Comparison of ENCODE assay signal across 9 mouse cellular contexts in the genomic region with DNA sequence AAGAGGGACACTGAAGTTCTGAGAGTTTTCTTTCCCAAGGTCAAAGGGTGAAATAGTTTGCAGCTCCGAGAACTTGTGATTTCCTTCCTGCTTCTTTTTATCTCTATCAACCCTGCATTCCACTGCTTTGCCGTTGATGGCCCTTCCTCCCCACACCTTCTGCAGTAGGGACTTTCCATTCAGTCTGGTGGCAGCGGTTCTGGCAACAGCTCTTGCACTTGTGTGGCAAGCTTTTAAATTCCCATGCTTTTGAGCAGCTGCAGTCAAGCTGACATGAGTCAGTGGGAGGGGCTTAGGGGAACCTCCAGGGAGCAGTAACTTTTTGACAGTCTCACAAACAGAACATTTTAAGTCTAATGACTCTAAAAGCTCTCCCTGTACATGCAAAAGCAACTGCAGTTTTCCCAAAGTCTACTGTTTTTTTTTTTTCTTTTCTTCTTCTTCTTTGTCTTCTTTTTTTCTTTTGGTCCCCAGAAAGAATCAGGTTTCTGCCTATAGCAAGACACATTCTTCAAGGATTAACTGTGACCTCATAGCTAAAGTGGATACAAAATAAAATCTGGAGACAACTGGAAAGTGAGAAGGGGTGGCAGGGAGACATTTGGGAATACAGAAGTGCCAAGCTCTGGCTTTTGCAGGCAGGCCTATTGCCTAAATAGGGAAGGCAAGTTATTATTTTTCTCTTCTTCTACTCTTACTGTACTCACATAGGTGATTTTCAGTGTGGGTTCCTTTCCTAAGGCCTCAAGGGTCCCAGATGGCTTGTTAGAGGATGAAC.
DNase-seq lines count a peak whose midpoint lies in the region; ATAC-seq and TF ChIP-seq lines count a peak whose summit lies in the region.
"Had no signal": no experiment of that assay in that cellular context is flagged by ENCODE, and none has a peak within 500 bp of the region (broad histone marks: within the 10 kb centered on the region; RNA-seq: fewer than 3 reads in every experiment).

No protein-coding gene starts in this region.

- no peaks in the 10 kb centered on the region for H3K36me3 ChIP-seq in midbrain, embryonic 14.5 days (ENCODE audit: control insufficient read depth, insufficient read depth, low read length)
- H3K36me3 ChIP-seq in midbrain, embryonic 11.5 days (ENCODE audit: control insufficient read depth, insufficient read depth, low read length) = no peaks in the 10 kb centered on the region
- H3K36me3 ChIP-seq in lung, embryonic 16.5 days (ENCODE audit: control insufficient read depth, insufficient read depth, low read length) = no peaks in the 10 kb centered on the region
- H3K36me3 ChIP-seq in hindbrain, embryonic 16.5 days (ENCODE audit: control insufficient read depth, insufficient read depth, low read length) = no peaks in the 10 kb centered on the region
- no peaks in the 10 kb centered on the region for H3K36me3 ChIP-seq in forebrain, embryonic 12.5 days (replicated peaks)
- H3K36me3 ChIP-seq: midbrain, embryonic 12.5 days had no signal

- intact Hi-C loops in left cerebral cortex, adult 2 months (cut with DNase I) = no loop called here

- no peak overlapping the region for H3K9ac ChIP-seq in midbrain, embryonic 14.5 days (replicated peaks; ENCODE audit: low read length)
- no peak overlapping the region for H3K9ac ChIP-seq in midbrain, embryonic 11.5 days (ENCODE audit: low read length)
- no peak overlapping the region for H3K9ac ChIP-seq in lung, embryonic 16.5 days (ENCODE audit: low read length)
- H3K9ac ChIP-seq in hindbrain, embryonic 16.5 days (ENCODE audit: low read depth, low read length) = no peak overlapping the region
- H3K9ac ChIP-seq in forebrain, embryonic 12.5 days = no peak overlapping the region
- H3K9ac ChIP-seq: midbrain, embryonic 12.5 days had no signal

- H3K27me3 ChIP-seq in midbrain, embryonic 14.5 days (ENCODE audit: control insufficient read depth, insufficient read depth, low read length) = no peaks in the 10 kb centered on the region
- H3K27me3 ChIP-seq in midbrain, embryonic 11.5 days (ENCODE audit: control insufficient read depth, insufficient read depth, low read length) = no peaks in the 10 kb centered on the region
- no peaks in the 10 kb centered on the region for H3K27me3 ChIP-seq in lung, embryonic 16.5 days (ENCODE audit: control insufficient read depth, insufficient read depth, low read depth, low read length)
- no peaks in the 10 kb centered on the region for H3K27me3 ChIP-seq in hindbrain, embryonic 16.5 days (replicated peaks; ENCODE audit: control insufficient read depth, insufficient read depth, low read length)
- H3K27me3 ChIP-seq in forebrain, embryonic 12.5 days = no peaks in the 10 kb centered on the region
- H3K27me3 ChIP-seq: midbrain, embryonic 12.5 days had no signal

- no peaks in the 10 kb centered on the region for H3K4me1 ChIP-seq in midbrain, embryonic 14.5 days (ENCODE audit: control insufficient read depth, insufficient read depth, low read length)
- H3K4me1 ChIP-seq in midbrain, embryonic 11.5 days (ENCODE audit: control insufficient read depth, insufficient read depth, low read length) = peaks cover 5% of the 10 kb centered on the region; the same call in 1 of the 2 replicates
- peaks cover 12% of the 10 kb centered on the region for H3K4me1 ChIP-seq in lung, embryonic 16.5 days (replicated peaks; ENCODE audit: control insufficient read depth, insufficient read depth, low read length)
- H3K4me1 ChIP-seq in hindbrain, embryonic 16.5 days (ENCODE audit: control insufficient read depth, insufficient read depth, low read depth, low read length) = no peaks in the 10 kb centered on the region
- peaks cover 4% of the 10 kb centered on the region; the same call in 1 of the 2 replicates for H3K4me1 ChIP-seq in forebrain, embryonic 12.5 days
- H3K4me1 ChIP-seq: midbrain, embryonic 12.5 days had no signal

- H3K4me2 ChIP-seq in midbrain, embryonic 14.5 days (ENCODE audit: low read length) = no peak overlapping the region
- H3K4me2 ChIP-seq in midbrain, embryonic 11.5 days = no peak overlapping the region
- peak overlapping the region; percentile 29; the same call in 1 of the 2 replicates for H3K4me2 ChIP-seq in lung, embryonic 16.5 days (ENCODE audit: low read depth, low read length)
- no peak overlapping the region for H3K4me2 ChIP-seq in hindbrain, embryonic 16.5 days (ENCODE audit: low read length)
- H3K4me2 ChIP-seq in forebrain, embryonic 12.5 days = no peak overlapping the region
- H3K4me2 ChIP-seq: midbrain, embryonic 12.5 days had no signal

- peak; percentile 22 for DNase-seq in midbrain, embryonic 14.5 days
- DNase-seq in midbrain, embryonic 11.5 days (ENCODE audit: low spot score, missing footprints) = no peak
- DNase-seq in forelimb bud, embryonic 11.5 days (ENCODE audit: low read depth, low spot score) = peak; percentile 73
- no peak for DNase-seq in left cerebral cortex, adult 2 months (ENCODE audit: extremely low spot score in 1 of 2, low spot score in 2 of 2)

- no peaks in the 10 kb centered on the region for H3K9me3 ChIP-seq in midbrain, embryonic 14.5 days (ENCODE audit: control insufficient read depth, low read length)
- H3K9me3 ChIP-seq in midbrain, embryonic 11.5 days (ENCODE audit: control insufficient read depth, low read length) = no peaks in the 10 kb centered on the region
- H3K9me3 ChIP-seq in lung, embryonic 16.5 days (ENCODE audit: control insufficient read depth, low read length) = no peaks in the 10 kb centered on the region
- no peaks in the 10 kb centered on the region for H3K9me3 ChIP-seq in hindbrain, embryonic 16.5 days (ENCODE audit: control insufficient read depth, low read length)
- no peaks in the 10 kb centered on the region for H3K9me3 ChIP-seq in forebrain, embryonic 12.5 days
- H3K9me3 ChIP-seq: midbrain, embryonic 12.5 days had no signal

- TF ChIP-seq CTCF in left cerebral cortex, adult 2 months (IDR thresholded peaks at IDR 0.05) = no peak

- no peak overlapping the region for H3K27ac ChIP-seq in midbrain, embryonic 14.5 days (replicated peaks; ENCODE audit: low read depth, low read length)
- no peak overlapping the region for H3K27ac ChIP-seq in midbrain, embryonic 11.5 days (ENCODE audit: low read depth, low read length)
- peak overlapping the region; percentile 78 for H3K27ac ChIP-seq in lung, embryonic 16.5 days (ENCODE audit: low read length)
- no peak overlapping the region for H3K27ac ChIP-seq in hindbrain, embryonic 16.5 days (ENCODE audit: low read depth, low read length)
- no peak overlapping the region for H3K27ac ChIP-seq in forebrain, embryonic 12.5 days
- H3K27ac ChIP-seq in left cerebral cortex, adult 2 months = no peak overlapping the region
- H3K27ac ChIP-seq: midbrain, embryonic 12.5 days had no signal

- WGBS in midbrain, embryonic 14.5 days = 22% methylated on average over 3 of the region's 3 CpGs
- 14% methylated on average over 3 of the region's 3 CpGs for WGBS in midbrain, embryonic 11.5 days
- 1% methylated on average over 3 of the region's 3 CpGs for WGBS in lung, embryonic 16.5 days
- WGBS in hindbrain, embryonic 16.5 days = 23% methylated on average over 3 of the region's 3 CpGs
- 16% methylated on average over 3 of the region's 3 CpGs for WGBS in forebrain, embryonic 12.5 days

- ATAC-seq in midbrain, embryonic 14.5 days (ENCODE audit: low FRiP score, low TSS enrichment) = no peak
- ATAC-seq in midbrain, embryonic 11.5 days (ENCODE audit: low FRiP score) = no peak
- peak; percentile 50 for ATAC-seq in inflammation-experienced regulatory T-cells, adult 6 months
- ATAC-seq in lung, embryonic 16.5 days (ENCODE audit: low read depth) = peak; percentile 88
- ATAC-seq in hindbrain, embryonic 16.5 days = no peak
- no peak for ATAC-seq in forebrain, embryonic 12.5 days (ENCODE audit: low FRiP score)

- no peak overlapping the region for H3K4me3 ChIP-seq in midbrain, embryonic 14.5 days (replicated peaks; ENCODE audit: low read depth, low read length)
- H3K4me3 ChIP-seq in midbrain, embryonic 11.5 days (ENCODE audit: low read depth, low read length) = no peak overlapping the region
- H3K4me3 ChIP-seq in lung, embryonic 16.5 days (ENCODE audit: low read length) = no peak overlapping the region
- no peak overlapping the region for H3K4me3 ChIP-seq in hindbrain, embryonic 16.5 days (ENCODE audit: low read length)
- no peak overlapping the region for H3K4me3 ChIP-seq in forebrain, embryonic 12.5 days (replicated peaks)
- H3K4me3 ChIP-seq in left cerebral cortex, adult 2 months = no peak overlapping the region
- H3K4me3 ChIP-seq: midbrain, embryonic 12.5 days had no signal

Comparison
In these comparisons a context has a peak if more than half of its experiments do, and no peak if none do; other contexts are left out.
1. DNase-seq: peak in midbrain, embryonic 14.5 days (single experiment) and forelimb bud, embryonic 11.5 days (single experiment); none in midbrain, embryonic 11.5 days (single experiment) and left cerebral cortex, adult 2 months (0 of 2).
2. ATAC-seq: peak in inflammation-experienced regulatory T-cells, adult 6 months (single experiment) and lung, embryonic 16.5 days (single experiment); none in midbrain, embryonic 14.5 days (single experiment), midbrain, embryonic 11.5 days (single experiment), hindbrain, embryonic 16.5 days (single experiment) and forebrain, embryonic 12.5 days (single experiment).